Mouse (Mus musculus) adrenal gland, adult (tissue): ENCODE measurements at regions not wholly inside any gene's neighbourhood (a gene's known extent, or its start where the extent isn't known, plus 50 kb on each side); places are given as distances from the start of the nearest gene placed in this dataset.

ENCODE experiments used
- DNase-seq, 2 experiments: peaks; one replicate each; pipeline ENCODE4 v3.0.0; 2022 to 2023; ENCODE audit warnings: low spot score in 1 of 2; ENCODE audit not compliant: inconsistent age in 2 of 2

- DNase-seq, result no peak
Observed at GRCm38 (mm10) chrX:17026161-17026829, 114.7 kb upstream of the Ndp start.

- DNase-seq, result peak; percentile 71 to 89
Observed at GRCm38 (mm10) chrX:17017823-17018222, 106.2 kb upstream of the Ndp start.

DNA sequence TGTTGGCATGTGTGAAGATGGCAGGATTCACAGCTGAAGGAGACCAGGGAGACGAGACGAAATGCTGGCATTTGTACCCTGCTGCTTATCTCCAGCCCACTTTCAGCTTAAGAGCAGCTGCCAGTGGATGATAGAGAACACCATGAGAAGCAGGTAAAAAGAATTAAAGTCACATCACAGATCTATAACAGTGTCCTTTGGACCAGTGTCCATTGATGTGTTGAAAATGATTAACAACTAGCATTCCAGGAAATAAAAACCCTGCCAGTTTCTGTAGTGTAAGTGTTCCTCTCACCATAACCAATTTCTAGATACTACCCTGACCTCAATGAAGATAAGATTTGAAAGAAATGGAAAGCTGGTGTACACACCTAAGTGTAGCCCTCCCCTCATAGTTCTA is 97.6 kb upstream of the Ndp start:
- DNase-seq, result no peak

DNA sequence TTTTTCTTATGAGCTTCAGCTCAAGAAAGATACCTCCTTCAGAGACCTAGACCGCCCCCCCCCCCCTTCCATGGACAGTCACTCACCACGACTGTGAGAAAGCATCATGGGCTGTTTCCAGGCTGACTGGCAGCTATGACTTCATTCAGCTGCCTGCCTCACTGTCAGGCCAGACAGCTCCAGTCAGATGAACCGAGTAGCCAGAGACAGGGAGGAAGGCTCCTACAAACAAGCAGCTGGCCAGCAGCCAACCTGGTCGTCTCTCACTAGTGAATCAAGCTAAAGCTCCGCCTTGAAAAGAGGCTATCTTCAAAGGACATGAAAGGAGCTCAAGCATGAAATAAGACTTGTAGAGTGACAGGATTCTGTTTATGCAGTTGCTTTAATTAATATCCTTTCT is 87.0 kb upstream of the Ndp start:
- DNase-seq, result peak; percentile 49 to 75
